Mouse (Mus musculus): ENCODE data around the gene Slx4. TPM values are rescaled to one million over a fixed set of nuclear protein-coding genes. Genes with fewer than 3 reads are reported as not detected.

The Slx4 gene
- total and polyA plus RNA-seq, 3 experiments: 24.3 to 35.2 TPM; not detected in 1

- no peaks in the 10 kb centered on the region for H3K79me2 ChIP-seq (ENCODE audit: control insufficient read depth, insufficient read depth, low read length, poor library complexity)
- no peak for TF ChIP-seq ZC3H11A (IDR thresholded peaks at IDR 0.05; ENCODE audit: low read depth, low read length)
- no peak for TF ChIP-seq CTCF (IDR thresholded peaks at IDR 0.05 in 2 of 3, conservative IDR thresholded peaks at IDR 0.05 in 1 of 3; ENCODE audit: control insufficient read depth in 1 of 3, insufficient read depth in 1 of 3, low read depth in 2 of 3, low read length in 3 of 3, poor library complexity in 1 of 3, severe bottlenecking in 1 of 3)
- TF ChIP-seq MYB (IDR thresholded peaks at IDR 0.05; ENCODE audit: low read depth, low read length): no peak
- TF ChIP-seq ZKSCAN1 (IDR thresholded peaks at IDR 0.05; ENCODE audit: low read depth, low read length): no peak
- no peak for TF ChIP-seq MAZ (IDR thresholded peaks at IDR 0.05; ENCODE audit: low read depth, low read length)
- no peak for TF ChIP-seq MEF2A (IDR thresholded peaks at IDR 0.05; ENCODE audit: extremely low read depth, insufficient replicate concordance, low read depth, low read length, poor library complexity, severe bottlenecking)
- TF ChIP-seq TBP (IDR thresholded peaks at IDR 0.05; ENCODE audit: low read depth, low read length): no peak
- peak; percentile 67 to 78 for TF ChIP-seq EP300 (IDR thresholded peaks at IDR 0.05; ENCODE audit: low read depth in 1 of 2, low read length in 2 of 2)
- TF ChIP-seq MAX (IDR thresholded peaks at IDR 0.05; ENCODE audit: low read length): no peak
- no peak for TF ChIP-seq NELFE (IDR thresholded peaks at IDR 0.05; ENCODE audit: low read depth, low read length)
- no peak for TF ChIP-seq RAD21 (IDR thresholded peaks at IDR 0.05; ENCODE audit: low read depth, low read length)
- 0 out of 2 replicates have a peak, but pooled peaks have one; percentile 6 for TF ChIP-seq SMC3 (IDR thresholded peaks at IDR 0.05; ENCODE audit: low read depth, low read length)
- peak; percentile 71; the same call in 1 of the 2 replicates for TF ChIP-seq MXI1 (IDR thresholded peaks at IDR 0.05; ENCODE audit: low read depth, low read length)
- TF ChIP-seq CHD1 (IDR thresholded peaks at IDR 0.05; ENCODE audit: low read depth, low read length): no peak
- no peak for TF ChIP-seq E2F4 (IDR thresholded peaks at IDR 0.05; ENCODE audit: borderline replicate concordance, low read depth, low read length)
- TF ChIP-seq USF1 (IDR thresholded peaks at IDR 0.05; ENCODE audit: low read depth, low read length): no peak
- TF ChIP-seq CHD2 (IDR thresholded peaks at IDR 0.05; ENCODE audit: low read length): no peak
- TF ChIP-seq ZMIZ1 (IDR thresholded peaks at IDR 0.05; ENCODE audit: low read depth, low read length): no peak
- 0 out of 2 replicates have a peak, but pooled peaks have one; percentile 27 for TF ChIP-seq JUND (IDR thresholded peaks at IDR 0.05; ENCODE audit: low read depth, low read length)
- no peak for TF ChIP-seq POLR2AphosphoS2 (IDR thresholded peaks at IDR 0.05; ENCODE audit: low read length)
- TF ChIP-seq GATA1 (IDR thresholded peaks at IDR 0.05; ENCODE audit: low read depth, low read length): peak; percentile 94
- TF ChIP-seq POLR2AphosphoS5 (IDR thresholded peaks at IDR 0.05; ENCODE audit: borderline replicate concordance, low read depth, low read length): no peak
- no peak for TF ChIP-seq BHLHE40 (IDR thresholded peaks at IDR 0.05; ENCODE audit: borderline replicate concordance, low read depth, low read length)
- TF ChIP-seq POLR2A (IDR thresholded peaks at IDR 0.05; ENCODE audit: control insufficient read depth in 1 of 2, insufficient read depth in 1 of 2, low read depth in 1 of 2, low read length in 2 of 2, poor library complexity in 1 of 2): no peak
- TF ChIP-seq MYC (IDR thresholded peaks at IDR 0.05; ENCODE audit: low read depth, low read length): no peak
- TF ChIP-seq RCOR1 (IDR thresholded peaks at IDR 0.05; ENCODE audit: low read depth, low read length): peak; percentile 67
- no peak for TF ChIP-seq ZNF384 (IDR thresholded peaks at IDR 0.05; ENCODE audit: low read depth, low read length)
- TF ChIP-seq KAT2A (conservative IDR thresholded peaks at IDR 0.05; ENCODE audit: low read depth, low read length): no peak
- TF ChIP-seq SIN3A (IDR thresholded peaks at IDR 0.05; ENCODE audit: low read length): peak; percentile 69
- TF ChIP-seq TAL1 (IDR thresholded peaks at IDR 0.05; ENCODE audit: low read length): 0 out of 2 replicates have a peak, but pooled peaks have one; percentile 29
- TF ChIP-seq USF2 (IDR thresholded peaks at IDR 0.05; ENCODE audit: borderline replicate concordance in 1 of 2, insufficient read depth in 1 of 2, low read depth in 1 of 2, low read length in 2 of 2): no peak
- no peak for TF ChIP-seq GABPA (IDR thresholded peaks at IDR 0.05; ENCODE audit: low read depth, low read length)
- TF ChIP-seq HCFC1 (IDR thresholded peaks at IDR 0.05; ENCODE audit: low read depth, low read length): no peak
- TF ChIP-seq NRF1 (IDR thresholded peaks at IDR 0.05; ENCODE audit: insufficient read depth, low read depth, low read length, poor library complexity, severe bottlenecking): peak; percentile 50; the same call in 1 of the 2 replicates
- TF ChIP-seq UBTF (IDR thresholded peaks at IDR 0.05; ENCODE audit: borderline replicate concordance, insufficient read depth, low read depth, low read length): no peak
- peak; percentile 77 for TF ChIP-seq ETS1 (IDR thresholded peaks at IDR 0.05; ENCODE audit: low read depth, low read length)
- no peak for TF ChIP-seq ELF1 (IDR thresholded peaks at IDR 0.05; ENCODE audit: low read depth, low read length)
- no peak for TF ChIP-seq MAFK (IDR thresholded peaks at IDR 0.05; ENCODE audit: borderline replicate concordance, low read depth, low read length)
Observed at GRCm38 (mm10) chr16:4033971-4034370, 30.4 kb upstream of the Slx4 start.

More at GRCm38 (mm10) chr16:4033971-4034370, 30.4 kb upstream of the Slx4 start:
- peak overlapping the region; percentile 60 for H3K27ac ChIP-seq (ENCODE audit: control insufficient read depth, low read depth, low read length)
- H3K9ac ChIP-seq (ENCODE audit: control insufficient read depth, low read depth, low read length, poor library complexity, severe bottlenecking): no peak overlapping the region
- no peaks in the 10 kb centered on the region for H3K27me3 ChIP-seq (ENCODE audit: control insufficient read depth in 1 of 2, insufficient read depth in 2 of 2, low read length in 2 of 2)
- DNase-seq (ENCODE audit: low read depth, low spot score): peak; percentile 63
- H3K36me3 ChIP-seq (ENCODE audit: control insufficient read depth in 1 of 2, insufficient read depth in 2 of 2, low read length in 2 of 2): peaks cover 0 to 24% of the 10 kb centered on the region in 2 experiments; a peak in 2 of 4 replicates
- H3K4me1 ChIP-seq (ENCODE audit: control insufficient read depth in 1 of 2, insufficient read depth in 2 of 2, low read length in 2 of 2): peaks cover 12 to 32% of the 10 kb centered on the region in 2 experiments
- no peak overlapping the region for H3K4me3 ChIP-seq (ENCODE audit: control insufficient read depth in 1 of 2, insufficient read depth in 1 of 2, low read depth in 2 of 2, low read length in 2 of 2)
- H3K9me3 ChIP-seq (replicated peaks; ENCODE audit: insufficient read depth, low read length): no peaks in the 10 kb centered on the region

All from MEL (cell line).